Mouse (Mus musculus) intestine, embryonic 14.5 days (tissue): Measurements from ENCODE around the gene Tfe3. TPM values are rescaled to one million over a fixed set of nuclear protein-coding genes. Genes with fewer than 3 reads are reported as not detected.
"Not testable (repeated sequence)": the region's sequence is repeated elsewhere in the genome, so short reads cannot be mapped to it uniquely, and the experiment has no call there.

Experiments used
- ATAC-seq: fragments of 200-750 bp; cut with Nextera tagmentation; replicated peaks from 2 replicates; pipeline ENCODE4 v1.8.0; 2017; ENCODE audit warnings: low read depth, moderate number of reproducible peaks, moderate TSS enrichment, moderate library complexity; ENCODE audit not compliant: low FRiP score, low TSS enrichment
- DNase-seq: peaks from one replicate; pipeline ENCODE4 v3.0.0-alpha.2; 2018; ENCODE audit warnings: low spot score
- H3K27ac ChIP-seq: fragments of 300-500 bp; sonication (generic); 2 replicates; pipeline ENCODE4 v1.5.1; 2014; ENCODE audit warnings: low read depth, mild to moderate bottlenecking, control low read depth
- H3K27me3 ChIP-seq: fragments of 300-500 bp; sonication (generic); replicated peaks from 2 replicates; pipeline ENCODE4 v1.6.1; 2014; ENCODE audit warnings: low read length, control low read depth; ENCODE audit not compliant: control insufficient read depth, insufficient read depth
- H3K36me3 ChIP-seq: fragments of 300-500 bp; sonication (generic); 2 replicates; pipeline ENCODE4 v1.6.1; 2014; ENCODE audit warnings: low read length, control low read depth; ENCODE audit not compliant: control insufficient read depth, insufficient read depth
- H3K4me1 ChIP-seq: fragments of 300-500 bp; sonication (generic); replicated peaks from 2 replicates; pipeline ENCODE4 v1.6.1; 2014; ENCODE audit warnings: low read length, control low read depth, mixed read lengths; ENCODE audit not compliant: control insufficient read depth, insufficient read depth
- H3K4me2 ChIP-seq: fragments of 300-500 bp; sonication (generic); 2 replicates; pipeline ENCODE4 v1.6.1; 2014; ENCODE audit warnings: low read length
- H3K4me3 ChIP-seq: fragments of 300-500 bp; sonication (generic); 2 replicates; pipeline ENCODE4 v1.5.1; 2014; ENCODE audit warnings: low read depth, low read length, control low read depth, mixed read lengths
- H3K9ac ChIP-seq: fragments of 300-500 bp; sonication (generic); 2 replicates; pipeline ENCODE4 v1.6.1; 2014; ENCODE audit warnings: mild to moderate bottlenecking, low read length
- H3K9me3 ChIP-seq: fragments of 300-500 bp; sonication (generic); 2 replicates; pipeline ENCODE4 v1.6.1; 2016; ENCODE audit warnings: low read length, control low read depth; ENCODE audit not compliant: control insufficient read depth
- WGBS: fragments of 180-500 bp; shearing (Covaris S2); extraction: QIAGEN DNeasy Blood & Tissue Kit; methylation state at CpG from one replicate; pipeline ENCODE4 v1.1.7; 2014; 5-methylcytosine and 5-hydroxymethylcytosine counted together
- polyA plus RNA-seq: library from polyadenylated mRNA; unstranded; fragments of >200 nt; fragmentation: Nextera tagmentation; extraction: Ambion mirVana; gene quantifications from 2 replicates; pipeline ENCODE4 v1.2.1, GENCODE M21; 2014

Tfe3 gene
- polyA plus RNA-seq, 1 experiment from 2014 or later, result 18.5 TPM

- no peaks in the 10 kb centered on the region for H3K27me3 ChIP-seq
- H3K36me3 ChIP-seq, result no peaks in the 10 kb centered on the region
- no peak overlapping the region for H3K9ac ChIP-seq
- no peaks in the 10 kb centered on the region for H3K4me1 ChIP-seq
- no peaks in the 10 kb centered on the region for H3K9me3 ChIP-seq
- no peak overlapping the region for H3K27ac ChIP-seq
- ATAC-seq, result no peak
- H3K4me3 ChIP-seq, result no peak overlapping the region
- no peak for DNase-seq
- WGBS, result 80% methylated on average over 4 of the region's 4 CpGs
- no peak overlapping the region for H3K4me2 ChIP-seq
Measured at GRCm38 (mm10) chrX:7782603-7783092, 20.3 kb downstream of the Tfe3 start.

- WGBS, result 10% methylated on average over 24 of the region's 24 CpGs
- Histone ChIP-seq H3K9ac (peak within 1 kb of the TSS; percentile 48), H3K4me3 (peak within 1 kb of the TSS; percentile 54), H3K4me1 (peaks cover 6% of the 10 kb centered on the region; the same call in 1 of the 2 replicates), H3K27me3 (no peaks in the 10 kb centered on the region), H3K4me2 (peak within 1 kb of the TSS; percentile 61), H3K9me3 (no peaks in the 10 kb centered on the region), H3K36me3 (no peaks in the 10 kb centered on the region), H3K27ac (peak within 1 kb of the TSS; percentile 47; the same call in 1 of the 2 replicates)
- peak; percentile 65 for DNase-seq
- peak; percentile 81 for ATAC-seq
Measured at GRCm38 (mm10) chrX:7789542-7790136, 27.3 kb downstream of the Tfe3 start, which contains the start of gene Gripap1. Gripap1 (plus strand) TSS chrX:7789765.

- H3K36me3 ChIP-seq, result no peaks in the 10 kb centered on the region
- no peaks in the 10 kb centered on the region for H3K9me3 ChIP-seq
- no peak overlapping the region for H3K27ac ChIP-seq
- peak overlapping the region; percentile 61 for H3K4me2 ChIP-seq
- DNase-seq, result no peak
- H3K9ac ChIP-seq, result peak overlapping the region; percentile 48
- H3K27me3 ChIP-seq, result no peaks in the 10 kb centered on the region
- ATAC-seq, result no peak
- H3K4me3 ChIP-seq, result peak overlapping the region; percentile 54
- WGBS, result 19% methylated on average over 5 of the region's 5 CpGs
- H3K4me1 ChIP-seq, result peaks cover 6% of the 10 kb centered on the region; the same call in 1 of the 2 replicates
Measured at GRCm38 (mm10) chrX:7790309-7790708, 27.9 kb downstream of the Tfe3 start.

GRCm38 (mm10) chrX:7793361-7793760 is 31.0 kb downstream of the Tfe3 start:
- DNase-seq, result no peak
- H3K36me3 ChIP-seq, result no peaks in the 10 kb centered on the region
- H3K27me3 ChIP-seq, result no peaks in the 10 kb centered on the region
- H3K4me2 ChIP-seq, result no peak overlapping the region
- 46% methylated on average over 3 of the region's 3 CpGs for WGBS
- no peaks in the 10 kb centered on the region for H3K9me3 ChIP-seq
- H3K4me1 ChIP-seq, result peaks cover 6% of the 10 kb centered on the region; the same call in 1 of the 2 replicates
- no peak overlapping the region for H3K4me3 ChIP-seq
- H3K9ac ChIP-seq, result no peak overlapping the region
- no peak for ATAC-seq
- H3K27ac ChIP-seq, result no peak overlapping the region

GRCm38 (mm10) chrX:7795016-7795415 is 32.7 kb downstream of the Tfe3 start:
- peaks cover 9% of the 10 kb centered on the region for H3K36me3 ChIP-seq
- peak; percentile 66 for DNase-seq
- H3K9ac ChIP-seq, result no peak overlapping the region
- H3K4me3 ChIP-seq, result no peak overlapping the region
- no peaks in the 10 kb centered on the region for H3K9me3 ChIP-seq
- no peak overlapping the region for H3K27ac ChIP-seq
- ATAC-seq, result no peak
- H3K4me1 ChIP-seq, result peaks cover 6% of the 10 kb centered on the region; the same call in 1 of the 2 replicates
- 23% methylated on average over 7 of the region's 7 CpGs for WGBS
- H3K4me2 ChIP-seq, result no peak overlapping the region
- H3K27me3 ChIP-seq, result no peaks in the 10 kb centered on the region

GRCm38 (mm10) chrX:7797327-7797726 is 35.0 kb downstream of the Tfe3 start:
- Histone ChIP-seq H3K4me1 (no peaks in the 10 kb centered on the region), H3K36me3 (peaks cover 23% of the 10 kb centered on the region), H3K4me3 (no peak overlapping the region), H3K9me3 (no peaks in the 10 kb centered on the region), H3K27ac (no peak overlapping the region), H3K27me3 (no peaks in the 10 kb centered on the region), H3K9ac (no peak overlapping the region), H3K4me2 (no peak overlapping the region)
- ATAC-seq, result no peak
- 82% methylated on average over 3 of the region's 3 CpGs for WGBS
- no peak for DNase-seq

- not testable (repeated sequence) for H3K4me1 ChIP-seq, H3K27ac ChIP-seq, DNase-seq, ATAC-seq, H3K27me3 ChIP-seq, H3K9me3 ChIP-seq, H3K9ac ChIP-seq, H3K4me3 ChIP-seq, H3K4me2 ChIP-seq
- 89% methylated on average over 2 of the region's 2 CpGs for WGBS
- H3K36me3 ChIP-seq, result peaks cover 35% of the 10 kb centered on the region
Measured at GRCm38 (mm10) chrX:7802157-7802556, 39.8 kb downstream of the Tfe3 start.

GRCm38 (mm10) chrX:7815016-7815415 is 52.7 kb downstream of the Tfe3 start:
- H3K4me2 ChIP-seq, DNase-seq, H3K27ac ChIP-seq, H3K9ac ChIP-seq, H3K4me1 ChIP-seq, ATAC-seq, H3K27me3 ChIP-seq, H3K9me3 ChIP-seq, H3K4me3 ChIP-seq: not testable (repeated sequence)
- 49% methylated on average over 8 of the region's 8 CpGs for WGBS
- H3K36me3 ChIP-seq, result peaks cover 17% of the 10 kb centered on the region; the same call in 1 of the 2 replicates
